Mouse (Mus musculus): ENCODE results near the gene Gphn. TPM values are rescaled to one million over a fixed set of nuclear protein-coding genes. Genes with fewer than 3 reads are reported as not detected.
"Not testable (repeated sequence)": the region's sequence is repeated elsewhere in the genome, so short reads cannot be mapped to it uniquely, and the experiment has no call there.

Gphn gene
- polyA plus RNA-seq, 1 experiment from 2014 or later: 58.4 TPM

- WGBS: 53% methylated on average over 1 of the region's 1 CpGs
- DNase-seq: no peak
- H3K27me3 ChIP-seq (ENCODE audit: control insufficient read depth, insufficient read depth, low read length): no peaks in the 10 kb centered on the region
Measured at GRCm38 (mm10) chr12:78522176-78522575, 296.0 kb downstream of the Gphn start.

GRCm38 (mm10) chr12:78522804-78523394 is 296.7 kb downstream of the Gphn start:
- Histone ChIP-seq H3K4me3 (replicated peaks; ENCODE audit: low read depth, low read length) (no peak overlapping the region), H3K27ac (replicated peaks; ENCODE audit: low read depth, low read length) (no peak overlapping the region), H3K4me2 (ENCODE audit: low read length) (no peak overlapping the region), H3K27me3 (ENCODE audit: control insufficient read depth, insufficient read depth, low read length) (no peaks in the 10 kb centered on the region), H3K36me3 (ENCODE audit: control insufficient read depth, insufficient read depth, low read length) (no peaks in the 10 kb centered on the region), H3K9me3 (ENCODE audit: control insufficient read depth, low read length) (no peaks in the 10 kb centered on the region), H3K4me1 (ENCODE audit: control insufficient read depth, insufficient read depth, low read length) (no peaks in the 10 kb centered on the region), H3K9ac (replicated peaks; ENCODE audit: low read length) (no peak overlapping the region)
- DNase-seq: no peak
- no peak for ATAC-seq (ENCODE audit: low FRiP score, low TSS enrichment)
- WGBS: 91% methylated on average over 5 of the region's 5 CpGs

More at GRCm38 (mm10) chr12:78522176-78522575, 296.0 kb downstream of the Gphn start:
- no peaks in the 10 kb centered on the region for H3K4me1 ChIP-seq (ENCODE audit: control insufficient read depth, insufficient read depth, low read length)
- H3K9ac ChIP-seq (replicated peaks; ENCODE audit: low read length): no peak overlapping the region
- H3K36me3 ChIP-seq (ENCODE audit: control insufficient read depth, insufficient read depth, low read length): no peaks in the 10 kb centered on the region
- no peak overlapping the region for H3K4me3 ChIP-seq (replicated peaks; ENCODE audit: low read depth, low read length)
- H3K9me3 ChIP-seq (ENCODE audit: control insufficient read depth, low read length): no peaks in the 10 kb centered on the region
- H3K4me2 ChIP-seq (ENCODE audit: low read length): no peak overlapping the region
- H3K27ac ChIP-seq (replicated peaks; ENCODE audit: low read depth, low read length): no peak overlapping the region
- ATAC-seq (ENCODE audit: low FRiP score, low TSS enrichment): no peak

- not testable (repeated sequence) for H3K9ac ChIP-seq (replicated peaks; ENCODE audit: low read length); ATAC-seq (ENCODE audit: low FRiP score, low TSS enrichment); H3K9me3 ChIP-seq (ENCODE audit: control insufficient read depth, low read length)
Measured at GRCm38 (mm10) chr12:78537590-78537989, 311.4 kb downstream of the Gphn start.

GRCm38 (mm10) chr12:78550913-78551312 is 324.7 kb downstream of the Gphn start:
- Histone ChIP-seq H3K27ac (replicated peaks; ENCODE audit: low read depth, low read length) (no peak overlapping the region), H3K9me3 (ENCODE audit: control insufficient read depth, low read length) (no peaks in the 10 kb centered on the region), H3K4me3 (replicated peaks; ENCODE audit: low read depth, low read length) (no peak overlapping the region), H3K4me1 (ENCODE audit: control insufficient read depth, insufficient read depth, low read length) (no peaks in the 10 kb centered on the region), H3K4me2 (ENCODE audit: low read length) (no peak overlapping the region), H3K27me3 (ENCODE audit: control insufficient read depth, insufficient read depth, low read length) (no peaks in the 10 kb centered on the region), H3K36me3 (ENCODE audit: control insufficient read depth, insufficient read depth, low read length) (no peaks in the 10 kb centered on the region), H3K9ac (replicated peaks; ENCODE audit: low read length) (no peak overlapping the region)
- ATAC-seq (ENCODE audit: low FRiP score, low TSS enrichment): no peak
- 94% methylated on average over 2 of the region's 2 CpGs for WGBS
- no peak for DNase-seq

More at GRCm38 (mm10) chr12:78537590-78537989, 311.4 kb downstream of the Gphn start:
- not testable (repeated sequence) for H3K4me1 ChIP-seq (ENCODE audit: control insufficient read depth, insufficient read depth, low read length); DNase-seq; H3K4me3 ChIP-seq (replicated peaks; ENCODE audit: low read depth, low read length); H3K36me3 ChIP-seq (ENCODE audit: control insufficient read depth, insufficient read depth, low read length); H3K27me3 ChIP-seq (ENCODE audit: control insufficient read depth, insufficient read depth, low read length); H3K4me2 ChIP-seq (ENCODE audit: low read length); H3K27ac ChIP-seq (replicated peaks; ENCODE audit: low read depth, low read length)

GRCm38 (mm10) chr12:78631816-78632215 is 405.6 kb downstream of the Gphn start:
- 88% methylated on average over 2 of the region's 2 CpGs for WGBS
- DNase-seq (no peak), ATAC-seq (ENCODE audit: low FRiP score, low TSS enrichment) (no peak)
- H3K4me1 ChIP-seq (ENCODE audit: control insufficient read depth, insufficient read depth, low read length): no peaks in the 10 kb centered on the region
- no peak overlapping the region for H3K4me2 ChIP-seq (ENCODE audit: low read length)
- H3K4me3 ChIP-seq (replicated peaks; ENCODE audit: low read depth, low read length): no peak overlapping the region
- H3K27me3 ChIP-seq (ENCODE audit: control insufficient read depth, insufficient read depth, low read length): no peaks in the 10 kb centered on the region
- H3K9me3 ChIP-seq (ENCODE audit: control insufficient read depth, low read length): no peaks in the 10 kb centered on the region
- peaks cover 5% of the 10 kb centered on the region; the same call in 1 of the 2 replicates for H3K36me3 ChIP-seq (ENCODE audit: control insufficient read depth, insufficient read depth, low read length)
- no peak overlapping the region for H3K9ac ChIP-seq (replicated peaks; ENCODE audit: low read length)
- H3K27ac ChIP-seq (replicated peaks; ENCODE audit: low read depth, low read length): no peak overlapping the region

- H3K4me1 ChIP-seq (ENCODE audit: control insufficient read depth, insufficient read depth, low read length): no peaks in the 10 kb centered on the region
- no peak overlapping the region for H3K4me3 ChIP-seq (replicated peaks; ENCODE audit: low read depth, low read length)
- 65% methylated on average over 1 of the region's 1 CpGs for WGBS
- no peak overlapping the region for H3K27ac ChIP-seq (replicated peaks; ENCODE audit: low read depth, low read length)
- no peak for DNase-seq
- no peak overlapping the region for H3K9ac ChIP-seq (replicated peaks; ENCODE audit: low read length)
- no peaks in the 10 kb centered on the region for H3K9me3 ChIP-seq (ENCODE audit: control insufficient read depth, low read length)
- no peak for ATAC-seq (ENCODE audit: low FRiP score, low TSS enrichment)
- H3K27me3 ChIP-seq (ENCODE audit: control insufficient read depth, insufficient read depth, low read length): no peaks in the 10 kb centered on the region
- no peak overlapping the region for H3K4me2 ChIP-seq (ENCODE audit: low read length)
- H3K36me3 ChIP-seq (ENCODE audit: control insufficient read depth, insufficient read depth, low read length): 0 out of 2 replicates have a peak, but pooled peaks cover 4% of the 10 kb centered on the region
Measured at GRCm38 (mm10) chr12:78639466-78639865, 413.3 kb downstream of the Gphn start.

GRCm38 (mm10) chr12:78640086-78640485 is 413.9 kb downstream of the Gphn start:
- 0 out of 2 replicates have a peak, but pooled peaks cover 4% of the 10 kb centered on the region for H3K36me3 ChIP-seq (ENCODE audit: control insufficient read depth, insufficient read depth, low read length)
- no peaks in the 10 kb centered on the region for H3K9me3 ChIP-seq (ENCODE audit: control insufficient read depth, low read length)
- H3K4me3 ChIP-seq (replicated peaks; ENCODE audit: low read depth, low read length): no peak overlapping the region
- DNase-seq: no peak
- 77% methylated on average over 2 of the region's 2 CpGs for WGBS
- H3K4me2 ChIP-seq (ENCODE audit: low read length): no peak overlapping the region
- no peak for ATAC-seq (ENCODE audit: low FRiP score, low TSS enrichment)
- H3K27me3 ChIP-seq (ENCODE audit: control insufficient read depth, insufficient read depth, low read length): no peaks in the 10 kb centered on the region
- no peaks in the 10 kb centered on the region for H3K4me1 ChIP-seq (ENCODE audit: control insufficient read depth, insufficient read depth, low read length)
- no peak overlapping the region for H3K9ac ChIP-seq (replicated peaks; ENCODE audit: low read length)
- no peak overlapping the region for H3K27ac ChIP-seq (replicated peaks; ENCODE audit: low read depth, low read length)

GRCm38 (mm10) chr12:78641220-78641619 is 415.0 kb downstream of the Gphn start:
- no peak for DNase-seq
- H3K27me3 ChIP-seq (ENCODE audit: control insufficient read depth, insufficient read depth, low read length): no peaks in the 10 kb centered on the region
- no peak overlapping the region for H3K9ac ChIP-seq (replicated peaks; ENCODE audit: low read length)
- no peak overlapping the region for H3K4me3 ChIP-seq (replicated peaks; ENCODE audit: low read depth, low read length)
- H3K9me3 ChIP-seq (ENCODE audit: control insufficient read depth, low read length): no peaks in the 10 kb centered on the region
- no peaks in the 10 kb centered on the region for H3K4me1 ChIP-seq (ENCODE audit: control insufficient read depth, insufficient read depth, low read length)
- 0 out of 2 replicates have a peak, but pooled peaks cover 4% of the 10 kb centered on the region for H3K36me3 ChIP-seq (ENCODE audit: control insufficient read depth, insufficient read depth, low read length)
- no peak for ATAC-seq (ENCODE audit: low FRiP score, low TSS enrichment)
- no peak overlapping the region for H3K4me2 ChIP-seq (ENCODE audit: low read length)
- no peak overlapping the region for H3K27ac ChIP-seq (replicated peaks; ENCODE audit: low read depth, low read length)

GRCm38 (mm10) chr12:78643691-78644090 is 417.5 kb downstream of the Gphn start:
- H3K9ac ChIP-seq (replicated peaks; ENCODE audit: low read length): no peak overlapping the region
- H3K27me3 ChIP-seq (ENCODE audit: control insufficient read depth, insufficient read depth, low read length): no peaks in the 10 kb centered on the region
- WGBS: 80% methylated on average over 2 of the region's 2 CpGs
- no peaks in the 10 kb centered on the region for H3K36me3 ChIP-seq (ENCODE audit: control insufficient read depth, insufficient read depth, low read length)
- DNase-seq (peak; percentile 2), ATAC-seq (ENCODE audit: low FRiP score, low TSS enrichment) (no peak)
- no peak overlapping the region for H3K27ac ChIP-seq (replicated peaks; ENCODE audit: low read depth, low read length)
- no peaks in the 10 kb centered on the region for H3K9me3 ChIP-seq (ENCODE audit: control insufficient read depth, low read length)
- no peak overlapping the region for H3K4me2 ChIP-seq (ENCODE audit: low read length)
- no peak overlapping the region for H3K4me3 ChIP-seq (replicated peaks; ENCODE audit: low read depth, low read length)
- H3K4me1 ChIP-seq (ENCODE audit: control insufficient read depth, insufficient read depth, low read length): no peaks in the 10 kb centered on the region
